Mouse (Mus musculus) embryonic fibroblast, embryonic 13.5 days (primary cell): ENCODE data around the gene Frmd4b. TPM values are rescaled to one million over a fixed set of nuclear protein-coding genes. Genes with fewer than 3 reads are reported as not detected.

Source experiments
- H3K27ac ChIP-seq: 2 replicates; pipeline ENCODE4 v1.5.1; 2012; ENCODE audit warnings: low read length, control low read depth, inconsistent platforms; ENCODE audit not compliant: insufficient read depth
- H3K4me1 ChIP-seq: 2 replicates; pipeline ENCODE4 v1.6.1; 2011; ENCODE audit warnings: low read length; ENCODE audit not compliant: control insufficient read depth, insufficient read depth
- H3K4me3 ChIP-seq: 2 replicates; pipeline ENCODE4 v1.5.1; 2011; ENCODE audit warnings: mild to moderate bottlenecking, control low read depth, low read length; ENCODE audit not compliant: insufficient read depth
- CTCF ChIP-seq: IDR thresholded peaks from 2 replicates; pipeline ENCODE4 v1.5.1; 2011; ENCODE audit warnings: mild to moderate bottlenecking, control low read depth, low read length, moderate library complexity, borderline replicate concordance; ENCODE audit not compliant: insufficient read depth
- POLR2A ChIP-seq: IDR thresholded peaks from 2 replicates; pipeline ENCODE4 v1.6.1; 2011; ENCODE audit warnings: low read depth, mild to moderate bottlenecking, control low read depth, low read length, moderate library complexity
- polyA plus RNA-seq: library from polyadenylated mRNA; stranded (reverse); fragments of >200 nt; gene quantifications from 2 replicates; pipeline ENCODE4 v1.2.4, GENCODE M21; 2011; ENCODE audit warnings: low read depth; ENCODE audit not compliant: missing spikeins, insufficient read length

The Frmd4b gene
- polyA plus RNA-seq, 1 experiment = 0.88 TPM

DNA sequence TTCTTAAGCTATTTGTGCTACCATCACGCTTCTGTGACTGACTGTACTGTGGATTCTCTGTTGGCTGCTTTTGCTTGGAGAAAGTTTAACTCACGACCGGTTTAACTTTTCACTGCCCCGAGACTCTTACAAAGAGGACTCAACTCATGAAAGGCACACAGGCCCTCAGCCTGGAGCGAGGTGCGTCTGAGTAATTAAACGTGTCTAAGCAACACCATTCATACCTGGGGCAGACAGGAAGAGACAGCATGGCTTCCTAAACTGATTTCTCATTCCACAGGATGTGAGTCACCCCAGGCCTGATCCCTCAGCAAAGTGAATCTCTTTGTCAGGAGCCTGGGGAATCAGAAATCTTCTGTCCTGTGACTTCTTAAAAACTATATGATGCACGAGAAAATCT lies 106.6 kb downstream of the Frmd4b start:
- TF ChIP-seq CTCF (no peak), POLR2A (no peak)
- Histone ChIP-seq H3K4me3 (no peak overlapping the region), H3K27ac (no peak overlapping the region), H3K4me1 (no peaks in the 10 kb centered on the region)

DNA sequence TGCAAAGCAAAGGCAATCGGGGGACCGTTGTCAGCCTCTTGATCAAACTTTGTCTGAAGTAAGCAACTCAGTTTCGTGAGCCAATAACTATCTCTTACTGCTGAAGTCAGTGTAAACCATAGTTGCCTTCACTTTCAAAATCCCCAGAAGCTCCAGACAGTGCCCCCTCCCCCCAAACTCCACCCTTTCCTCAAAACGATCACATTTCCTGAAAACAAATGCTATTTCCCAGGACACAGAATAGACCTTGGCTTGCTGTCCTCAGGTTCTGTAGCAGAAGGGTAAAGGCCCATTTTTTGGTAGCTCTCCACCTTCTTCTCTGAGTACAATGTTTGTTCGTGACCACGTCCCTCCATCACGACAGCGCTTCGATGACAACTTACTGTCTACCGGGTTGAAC lies 107.9 kb downstream of the Frmd4b start:
- no peak overlapping the region for H3K4me3 ChIP-seq
- no peaks in the 10 kb centered on the region for H3K4me1 ChIP-seq
- no peak for TF ChIP-seq CTCF
- H3K27ac ChIP-seq = no peak overlapping the region

DNA sequence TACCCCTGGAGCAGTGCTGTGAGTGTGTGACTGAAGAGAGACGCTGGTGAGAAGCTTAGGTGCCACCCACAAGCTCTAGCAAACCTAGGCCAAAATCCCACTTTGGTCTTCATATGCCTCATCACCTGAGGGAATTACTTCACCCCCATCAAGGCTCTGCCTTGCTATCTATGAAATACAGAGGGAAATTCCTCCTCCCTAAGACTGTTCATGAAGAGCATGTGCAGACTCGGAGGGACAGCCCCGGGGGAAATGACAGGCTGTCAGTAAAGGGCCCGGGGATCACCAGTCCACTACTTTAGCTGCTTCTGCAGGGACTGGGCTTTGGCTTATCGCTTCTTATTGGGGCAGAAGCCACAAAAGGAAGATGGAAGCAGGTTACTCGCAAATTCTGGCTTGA lies 108.9 kb downstream of the Frmd4b start:
- no peak overlapping the region for H3K4me3 ChIP-seq
- no peak for TF ChIP-seq POLR2A
- TF ChIP-seq CTCF = no peak
- H3K4me1 ChIP-seq = no peaks in the 10 kb centered on the region
- no peak overlapping the region for H3K27ac ChIP-seq

DNA sequence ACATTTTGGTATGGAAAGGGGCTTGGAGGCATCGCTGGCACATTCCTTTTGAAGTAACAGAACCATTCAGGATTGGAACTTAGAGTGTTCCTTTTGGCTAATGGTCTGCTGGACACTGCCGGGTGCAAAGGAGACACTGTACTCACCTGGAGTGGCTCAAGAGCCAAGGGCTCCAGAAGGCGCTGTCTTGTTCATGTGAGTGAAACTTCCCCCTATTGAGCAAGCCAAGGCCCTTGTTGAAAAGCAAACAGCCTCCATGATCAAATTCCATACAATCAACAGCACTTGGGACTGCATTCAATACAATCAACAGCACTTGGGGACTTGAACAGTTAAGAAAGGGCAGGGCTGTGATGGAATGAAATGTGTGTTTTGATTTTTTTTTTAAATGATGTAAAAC lies 109.4 kb downstream of the Frmd4b start:
- Histone ChIP-seq H3K4me1 (no peaks in the 10 kb centered on the region), H3K4me3 (no peak overlapping the region), H3K27ac (no peak overlapping the region)
- TF ChIP-seq POLR2A = no peak
- no peak for TF ChIP-seq CTCF

DNA sequence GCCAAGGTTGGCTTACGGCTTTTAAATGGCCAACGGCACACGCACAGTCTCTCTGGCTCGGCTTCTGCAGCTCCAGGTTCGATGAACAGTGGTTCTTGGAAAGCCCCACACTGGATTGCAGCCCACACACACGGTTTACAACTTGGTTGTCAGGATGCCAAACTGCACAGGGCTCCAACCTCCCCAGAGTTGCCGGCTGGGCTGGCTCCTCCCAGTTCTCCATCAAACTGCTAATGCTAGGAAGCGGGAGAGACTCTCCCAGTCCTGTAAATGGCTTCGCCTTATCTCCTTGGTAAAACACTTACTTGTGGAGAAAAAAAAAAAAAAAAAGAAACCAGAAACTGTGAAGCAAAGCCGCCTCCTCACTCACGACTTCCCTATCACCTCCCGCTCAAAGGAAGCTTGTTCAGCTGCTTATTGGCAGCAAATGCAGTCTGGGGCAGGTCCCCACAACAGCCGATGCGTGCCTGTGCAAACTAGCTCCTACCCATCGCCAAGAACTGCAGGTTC lies 111.1 kb downstream of the Frmd4b start:
- TF ChIP-seq CTCF = no peak
- no peak for TF ChIP-seq POLR2A
- Histone ChIP-seq H3K4me1 (no peaks in the 10 kb centered on the region), H3K4me3 (no peak overlapping the region), H3K27ac (no peak overlapping the region)

DNA sequence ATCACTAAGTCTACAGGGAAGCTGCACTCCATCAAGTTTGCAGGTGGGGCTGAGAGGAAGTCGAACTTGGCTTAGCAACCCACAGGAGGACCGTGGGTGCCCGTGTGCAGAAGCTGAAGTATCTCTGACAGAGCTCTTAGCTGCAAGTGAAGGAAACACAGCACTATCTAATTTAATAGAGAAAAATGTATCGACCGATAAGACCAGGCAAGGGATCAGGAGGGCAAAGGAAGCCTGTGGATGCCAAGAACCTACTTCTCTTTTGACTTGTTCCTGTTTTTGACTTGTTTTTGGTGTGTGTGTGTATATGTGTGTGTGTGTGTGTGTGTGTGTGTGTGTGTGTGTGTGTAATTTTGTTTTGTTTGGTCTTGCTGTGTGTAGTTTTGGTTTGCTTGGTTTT lies 112.7 kb downstream of the Frmd4b start:
- no peak overlapping the region for H3K27ac ChIP-seq
- H3K4me3 ChIP-seq = no peak overlapping the region
- H3K4me1 ChIP-seq = no peaks in the 10 kb centered on the region
- TF ChIP-seq POLR2A = no peak
- no peak for TF ChIP-seq CTCF

DNA sequence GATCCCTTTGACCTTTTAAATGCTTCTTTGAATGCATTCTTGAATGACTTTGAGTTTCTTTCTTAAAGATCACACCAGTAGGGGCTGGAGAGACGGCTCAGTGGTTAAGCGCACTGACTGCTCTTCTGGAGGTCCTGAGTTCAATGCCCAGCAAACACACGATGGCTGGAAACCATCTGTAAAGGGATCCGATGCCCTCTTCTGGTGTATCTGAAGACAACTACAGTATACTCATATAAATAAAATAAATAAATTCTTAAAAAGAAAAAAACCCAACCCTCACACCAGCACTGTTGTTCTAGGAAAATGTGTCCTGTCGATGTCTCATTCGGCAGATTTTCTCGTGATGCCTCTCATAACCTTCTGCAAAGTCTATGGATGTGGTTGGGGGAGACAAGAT lies 116.3 kb downstream of the Frmd4b start:
- TF ChIP-seq POLR2A (no peak), CTCF (no peak)
- no peak overlapping the region for H3K27ac ChIP-seq
- no peak overlapping the region for H3K4me3 ChIP-seq
- 0 out of 2 replicates have a peak, but pooled peaks cover 2% of the 10 kb centered on the region for H3K4me1 ChIP-seq

DNA sequence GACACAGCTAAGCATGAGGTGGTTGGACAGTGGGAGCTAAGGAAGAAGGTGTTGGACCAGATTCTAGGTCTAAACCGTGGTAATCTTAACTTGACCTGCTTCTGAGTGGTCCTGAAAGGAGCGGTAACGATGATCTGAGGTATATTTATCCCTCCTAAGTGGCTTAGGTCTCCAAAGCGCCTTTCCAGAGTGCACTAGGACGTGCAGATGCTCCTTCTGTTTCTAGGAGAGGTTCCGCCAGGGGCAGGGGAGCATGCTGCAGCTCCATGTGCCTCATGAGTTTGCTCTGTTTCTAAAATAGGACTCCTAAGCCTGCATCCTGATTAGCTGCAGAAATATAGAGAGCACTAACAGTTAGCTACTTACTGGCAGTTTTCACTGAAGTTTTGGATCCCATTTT lies 117.1 kb downstream of the Frmd4b start:
- TF ChIP-seq CTCF (no peak), POLR2A (no peak)
- Histone ChIP-seq H3K4me3 (no peak overlapping the region), H3K27ac (no peak overlapping the region), H3K4me1 (0 out of 2 replicates have a peak, but pooled peaks cover 2% of the 10 kb centered on the region)

DNA sequence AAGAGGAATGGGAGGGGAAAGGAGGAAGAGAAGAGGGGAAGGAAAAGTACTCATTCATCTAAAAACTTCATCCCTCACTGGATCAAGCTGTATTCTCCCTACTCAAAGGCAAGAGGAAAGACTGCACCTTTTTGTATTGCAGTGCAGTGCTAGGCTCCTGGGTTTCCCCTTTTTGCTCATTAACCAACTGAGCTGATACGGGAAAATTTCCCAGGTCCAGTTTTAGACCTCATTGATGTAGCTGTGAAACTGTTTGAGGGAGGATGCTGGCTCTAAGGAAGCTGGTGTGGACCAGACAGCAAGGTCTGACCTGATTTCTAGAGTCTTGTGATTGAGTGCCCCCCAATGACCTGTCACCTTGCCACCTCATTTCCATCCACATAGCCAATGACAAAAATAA lies 121.3 kb downstream of the Frmd4b start:
- Histone ChIP-seq H3K27ac (no peak overlapping the region), H3K4me3 (no peak overlapping the region), H3K4me1 (0 out of 2 replicates have a peak, but pooled peaks cover 2% of the 10 kb centered on the region)
- TF ChIP-seq CTCF (no peak), POLR2A (no peak)

DNA sequence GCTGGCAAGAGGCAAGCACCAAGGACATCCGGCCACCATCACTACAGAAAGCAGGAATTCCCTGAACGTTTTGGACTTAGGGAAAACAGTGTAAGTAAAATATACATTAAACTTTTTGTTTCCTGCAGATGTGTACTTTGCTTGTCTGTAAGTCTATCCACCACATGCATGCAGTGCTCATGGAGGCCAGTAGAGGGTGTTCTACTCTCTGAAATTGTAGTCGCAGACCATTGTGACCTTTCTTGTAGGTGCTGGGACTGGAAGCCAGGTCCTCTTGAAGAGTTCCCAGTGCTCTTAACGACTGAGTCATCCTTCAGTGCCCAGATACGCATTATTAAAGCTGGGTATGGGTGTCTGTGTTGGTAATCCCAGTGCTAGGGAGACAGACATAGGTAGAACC lies 126.3 kb downstream of the Frmd4b start:
- Histone ChIP-seq H3K4me3 (no peak overlapping the region), H3K27ac (no peak overlapping the region), H3K4me1 (no peaks in the 10 kb centered on the region)
- no peak for TF ChIP-seq CTCF
- no peak for TF ChIP-seq POLR2A

DNA sequence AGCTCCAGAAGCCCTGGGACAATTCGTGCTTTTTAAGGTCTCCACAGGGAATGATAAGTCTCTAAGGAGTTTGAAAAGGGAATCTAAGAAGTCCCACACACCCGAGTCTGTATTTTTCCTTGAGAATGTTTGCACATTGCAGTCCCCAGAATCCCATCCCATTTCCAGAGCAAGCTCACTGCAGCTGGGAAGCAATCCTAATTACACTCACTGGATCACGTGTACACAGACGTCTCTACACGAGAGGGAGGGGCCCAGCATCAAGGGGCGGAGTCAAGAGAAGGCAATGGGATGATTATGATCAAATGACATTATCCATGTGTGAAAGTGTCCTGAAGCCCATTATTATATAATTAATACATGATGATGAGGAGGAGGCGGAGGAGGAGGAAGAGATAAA lies 128.5 kb downstream of the Frmd4b start:
- no peak overlapping the region for H3K4me3 ChIP-seq
- H3K4me1 ChIP-seq = no peaks in the 10 kb centered on the region
- H3K27ac ChIP-seq = no peak overlapping the region
- TF ChIP-seq POLR2A (no peak), CTCF (no peak)
